Mouse (Mus musculus) erythroblast, embryonic 14.5 days (primary cell): ENCODE measurements around the gene Rab20.
"Not testable (repeated sequence)": the region's sequence is repeated elsewhere in the genome, so short reads cannot be mapped to it uniquely, and the experiment has no call there.

Experiments
- GATA1 ChIP-seq: IDR thresholded peaks from 2 replicates; pipeline ENCODE4 v1.6.1; 2012; ENCODE audit warnings: low read length, inconsistent platforms, mixed read lengths
- TAL1 ChIP-seq: IDR thresholded peaks from 3 replicates; pipeline ENCODE4 v1.6.1; 2012; ENCODE audit warnings: low read length, inconsistent platforms, mixed read lengths

DNA sequence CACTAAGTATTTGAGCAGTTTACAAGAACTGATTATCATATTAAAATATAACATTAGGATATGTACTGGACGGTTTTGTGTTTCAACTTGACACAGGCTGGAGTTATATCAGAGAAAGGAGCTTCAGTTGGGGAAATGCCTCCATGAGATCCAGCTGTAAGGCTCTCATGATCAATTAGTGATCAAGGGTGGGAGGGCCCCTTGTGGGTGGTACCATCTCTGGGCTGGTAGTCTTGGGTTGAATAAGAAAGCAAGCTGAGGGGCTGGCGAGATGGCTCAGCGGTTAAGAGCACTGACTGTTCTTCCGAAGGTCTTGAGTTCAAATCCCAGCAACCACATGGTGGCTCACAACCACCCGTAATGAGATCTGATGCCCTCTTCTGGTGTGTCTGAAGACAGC lies 12.0 kb downstream of the Rab20 start:
- TF ChIP-seq TAL1, GATA1: not testable (repeated sequence)
